Mouse (Mus musculus): ENCODE results near the gene Abca7.

Gene Abca7

DNA sequence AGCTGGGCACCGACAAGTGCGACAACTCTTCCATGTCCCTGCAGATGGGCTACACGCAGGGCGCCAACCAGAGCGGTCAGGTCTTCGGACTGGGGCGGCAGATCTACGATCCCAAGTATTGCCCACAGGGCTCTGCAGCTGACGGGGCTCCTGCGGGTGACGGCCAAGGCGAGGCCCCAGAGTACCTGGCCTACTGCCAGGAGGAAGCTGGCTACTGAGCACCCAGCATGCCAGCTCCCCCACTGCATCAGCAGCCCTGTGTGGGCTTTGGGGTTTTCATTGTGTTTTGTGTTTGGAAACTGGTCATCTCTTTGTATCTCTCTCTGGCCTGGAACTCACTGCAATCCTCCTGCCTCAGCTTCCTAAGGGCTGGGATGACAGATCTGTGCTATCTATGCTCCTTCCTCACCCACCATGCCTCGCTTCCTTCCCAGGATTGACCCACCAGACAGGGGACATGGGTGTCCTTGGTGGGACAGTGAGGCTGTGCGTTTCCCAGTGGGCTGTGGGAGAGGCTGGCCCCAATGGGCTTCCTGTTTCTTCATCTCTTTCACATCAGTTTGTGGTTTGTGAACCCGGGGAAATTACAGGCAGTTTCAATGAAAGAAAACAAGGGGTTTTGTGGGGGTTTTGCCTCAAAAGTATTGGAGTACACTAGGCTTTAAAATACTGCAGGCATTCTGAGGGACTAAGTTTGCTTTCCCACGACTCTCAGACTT is 1.7 kb upstream of the Abca7 start:
- no peak for DNase-seq (ENCODE audit: low read depth, low spot score)

DNA sequence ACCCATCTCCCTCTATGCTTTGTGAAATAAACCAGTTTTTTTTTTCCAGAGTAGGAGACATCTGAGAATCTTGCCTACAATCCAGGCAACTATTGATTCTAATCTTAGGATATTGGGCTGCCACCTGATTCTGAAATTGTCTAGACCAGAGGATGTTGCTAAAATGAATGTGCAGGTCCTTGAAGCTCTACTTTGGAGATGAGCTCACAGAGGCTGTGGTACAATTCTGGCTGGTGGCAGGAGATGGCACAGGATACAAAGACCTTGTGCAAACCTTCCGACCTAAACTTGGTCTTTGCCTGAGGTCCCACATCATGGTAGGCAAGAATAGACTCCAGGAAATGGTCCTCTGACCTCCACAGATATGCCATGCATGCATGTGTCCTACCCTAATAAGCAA is 658 bp upstream of the Abca7 start:
- DNase-seq (ENCODE audit: low read depth, low spot score) = no peak

DNA sequence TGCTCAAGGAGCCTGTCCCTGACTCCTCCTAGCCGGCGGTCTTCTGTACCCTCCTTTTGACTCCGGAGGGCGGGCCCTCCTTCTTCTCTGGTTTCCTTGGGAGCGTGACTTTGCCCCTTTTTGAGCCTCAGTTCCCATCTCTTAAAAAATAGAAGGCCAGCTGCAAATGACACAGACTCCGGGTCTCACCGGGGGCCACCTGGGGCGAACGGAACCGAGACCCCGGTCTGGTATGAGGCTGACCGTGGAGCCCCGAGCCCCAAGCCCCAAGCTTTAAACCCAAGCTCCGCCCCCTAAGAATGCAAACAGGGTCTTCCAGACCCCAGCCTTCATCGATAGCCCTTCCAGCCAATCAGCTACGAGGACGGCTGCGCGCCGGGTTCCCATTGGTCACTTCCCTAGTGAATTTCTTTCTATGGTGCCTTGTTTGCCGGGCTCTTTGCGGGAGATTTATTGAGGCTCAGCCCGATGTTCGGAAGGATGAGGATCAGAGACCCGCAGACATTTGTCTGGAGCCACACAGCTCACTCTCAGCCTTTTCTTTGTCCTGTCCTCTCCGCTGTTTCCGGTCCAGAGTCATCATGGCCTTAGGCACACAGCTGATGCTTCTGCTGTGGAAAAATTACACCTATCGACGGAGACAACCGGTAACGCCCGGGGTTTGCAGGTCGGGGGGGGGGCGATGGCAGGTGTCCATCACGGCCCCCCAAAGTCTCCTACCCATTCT is 903 bp downstream of the Abca7 start:
- DNase-seq (ENCODE audit: low read depth, low spot score) = no peak

DNA sequence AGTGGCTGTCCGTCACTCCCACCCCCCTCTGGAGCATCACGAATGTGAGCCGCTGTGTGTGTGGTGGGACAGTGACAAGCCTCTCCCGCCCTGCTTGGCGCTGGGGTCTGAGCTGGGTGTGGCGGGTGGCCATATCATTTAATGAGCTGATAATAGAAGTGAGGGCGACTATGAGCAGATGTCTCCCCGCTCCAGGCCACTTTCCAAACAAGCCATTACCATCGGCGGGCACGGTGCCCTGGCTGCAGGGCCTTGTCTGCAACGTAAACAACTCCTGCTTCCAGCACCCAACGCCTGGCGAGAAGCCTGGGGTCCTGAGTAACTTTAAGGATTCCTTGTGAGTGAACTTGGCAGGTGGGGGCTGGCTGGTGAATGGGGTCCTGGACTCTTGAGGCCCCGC is 1.5 kb downstream of the Abca7 start:
- no peak for DNase-seq (ENCODE audit: low read depth, low spot score)

DNA sequence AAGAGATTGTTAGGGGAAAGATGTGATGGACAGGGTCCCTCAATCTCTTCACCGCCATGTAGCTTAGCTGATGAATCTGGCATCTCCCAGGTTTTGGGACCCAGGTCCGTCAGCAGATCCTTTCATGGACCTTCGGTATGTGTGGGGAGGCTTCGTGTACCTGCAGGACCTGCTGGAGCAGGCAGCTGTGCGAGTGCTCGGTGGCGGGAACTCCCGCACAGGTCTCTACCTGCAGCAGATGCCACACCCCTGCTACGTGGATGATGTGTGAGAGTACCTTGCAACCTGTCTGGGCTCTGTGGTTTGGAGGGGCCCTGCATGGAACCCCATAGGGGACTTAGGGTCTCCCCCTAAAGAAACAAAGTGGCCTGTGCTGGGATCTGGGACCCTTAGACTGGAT is 5.7 kb downstream of the Abca7 start:
- no peak for DNase-seq (ENCODE audit: low read depth, low spot score)

DNA sequence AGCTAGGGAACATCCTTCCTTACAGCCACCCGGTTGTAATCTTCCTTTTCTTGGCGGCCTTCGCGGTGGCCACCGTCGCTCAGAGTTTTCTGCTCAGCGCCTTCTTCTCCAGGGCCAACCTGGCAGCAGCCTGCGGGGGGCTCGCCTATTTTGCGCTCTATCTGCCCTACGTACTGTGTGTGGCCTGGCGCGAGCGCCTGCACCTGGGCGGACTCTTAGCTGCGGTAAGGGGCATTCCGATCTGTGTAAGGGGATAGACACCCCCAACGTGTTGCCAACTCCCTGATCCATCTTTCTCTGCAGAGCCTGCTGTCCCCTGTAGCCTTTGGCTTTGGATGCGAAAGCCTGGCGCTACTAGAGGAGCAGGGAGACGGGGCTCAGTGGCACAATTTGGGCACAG is 6.5 kb downstream of the Abca7 start:
- no peak for DNase-seq (ENCODE audit: low read depth, low spot score)

DNA sequence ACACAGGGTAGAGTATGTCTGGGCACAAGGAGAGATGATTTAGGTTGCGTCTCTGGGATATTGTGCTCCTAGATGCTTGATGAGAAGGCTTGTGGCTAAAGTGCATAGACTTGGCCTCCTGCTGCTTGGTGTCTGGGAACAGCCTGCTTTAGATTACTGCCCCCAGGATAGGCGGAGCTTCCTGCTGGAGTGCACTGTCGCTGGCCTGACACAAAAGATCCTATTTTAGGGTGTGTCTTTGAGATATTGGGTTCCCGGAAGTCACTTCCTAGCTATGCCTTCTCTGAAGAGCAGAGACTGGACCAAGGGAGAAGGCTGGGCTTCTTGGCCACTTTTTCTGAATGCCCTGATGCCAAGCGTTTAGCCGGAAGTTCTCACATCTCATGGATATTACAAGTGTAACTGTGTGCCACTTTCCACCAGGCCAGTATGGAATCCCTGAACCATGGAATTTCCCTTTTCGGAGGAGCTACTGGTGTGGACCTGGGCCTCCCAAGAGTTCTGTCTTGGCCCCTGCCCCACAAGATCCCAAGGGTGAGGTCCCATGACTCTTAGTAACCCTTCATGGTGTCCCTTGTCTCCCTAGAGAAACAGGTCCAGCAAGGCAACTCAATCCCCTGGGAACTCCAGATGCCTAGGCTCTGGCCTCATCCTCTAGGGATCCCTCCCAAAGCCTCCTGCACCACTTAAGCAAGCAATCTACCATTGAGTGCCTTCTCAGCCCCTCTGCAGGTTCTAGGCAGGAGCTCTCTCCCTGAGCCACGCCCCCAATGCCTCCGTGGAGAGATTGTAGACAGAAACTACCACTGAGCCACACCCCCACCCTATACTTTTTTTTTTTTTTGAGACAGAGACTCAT is 7.3 kb downstream of the Abca7 start:
- no peak for DNase-seq (ENCODE audit: low read depth, low spot score)

DNA sequence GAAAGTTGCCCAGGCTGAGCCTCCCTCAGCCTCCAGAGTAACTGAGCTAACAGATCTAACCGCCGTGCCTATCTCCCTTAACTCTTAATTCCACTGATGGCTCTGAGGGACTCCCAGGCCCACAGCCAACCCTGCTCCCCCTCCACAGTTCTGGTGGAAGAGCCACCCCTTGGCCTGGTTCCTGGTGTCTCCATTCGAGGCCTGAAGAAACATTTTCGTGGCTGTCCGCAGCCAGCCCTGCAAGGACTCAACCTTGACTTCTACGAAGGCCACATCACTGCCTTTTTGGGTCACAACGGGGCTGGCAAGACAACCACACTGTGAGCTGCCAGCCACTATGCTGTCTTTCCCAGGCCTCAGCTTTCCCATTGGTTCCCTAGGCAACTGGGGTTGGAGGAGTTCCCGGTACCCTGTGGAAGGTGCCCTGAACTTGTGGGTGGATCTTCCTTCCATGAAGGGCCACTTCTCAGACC is 8.0 kb downstream of the Abca7 start:
- DNase-seq (ENCODE audit: low read depth, low spot score) = no peak

DNA sequence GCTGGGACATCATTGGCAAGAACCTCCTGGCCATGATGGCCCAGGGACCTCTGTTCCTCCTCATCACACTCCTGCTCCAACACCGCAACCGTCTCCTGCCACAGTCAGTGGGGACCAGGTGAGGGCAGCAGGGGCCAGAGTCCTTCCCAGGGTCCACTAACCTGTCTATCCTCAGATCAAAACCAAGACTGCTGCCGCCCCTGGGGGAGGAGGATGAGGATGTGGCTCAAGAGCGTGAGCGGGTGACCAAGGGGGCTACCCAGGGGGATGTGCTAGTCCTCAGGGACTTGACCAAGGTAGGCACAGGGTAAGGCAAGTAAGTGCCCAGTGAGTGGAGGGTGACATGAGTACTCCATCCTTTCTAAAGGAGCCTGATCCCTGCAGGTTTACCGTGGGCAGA is 15.4 kb downstream of the Abca7 start:
- DNase-seq (ENCODE audit: low read depth, low spot score) = no peak

DNA sequence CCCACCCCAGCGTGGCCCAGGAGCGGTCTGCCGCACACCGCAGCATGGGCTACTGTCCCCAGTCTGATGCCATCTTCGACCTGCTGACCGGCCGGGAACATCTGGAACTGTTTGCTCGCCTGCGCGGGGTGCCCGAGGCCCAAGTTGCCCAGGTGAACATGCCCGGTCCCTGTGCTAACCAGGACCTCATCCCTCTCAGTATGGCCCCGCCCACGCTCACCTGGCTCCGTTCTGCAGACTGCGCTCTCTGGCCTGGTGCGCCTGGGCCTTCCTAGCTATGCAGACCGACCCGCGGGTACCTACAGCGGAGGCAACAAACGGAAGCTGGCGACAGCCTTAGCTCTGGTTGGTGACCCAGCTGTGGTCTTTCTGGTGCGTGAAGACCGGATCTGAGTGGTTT is 17.3 kb downstream of the Abca7 start:
- DNase-seq (ENCODE audit: low read depth, low spot score) = no peak

DNA sequence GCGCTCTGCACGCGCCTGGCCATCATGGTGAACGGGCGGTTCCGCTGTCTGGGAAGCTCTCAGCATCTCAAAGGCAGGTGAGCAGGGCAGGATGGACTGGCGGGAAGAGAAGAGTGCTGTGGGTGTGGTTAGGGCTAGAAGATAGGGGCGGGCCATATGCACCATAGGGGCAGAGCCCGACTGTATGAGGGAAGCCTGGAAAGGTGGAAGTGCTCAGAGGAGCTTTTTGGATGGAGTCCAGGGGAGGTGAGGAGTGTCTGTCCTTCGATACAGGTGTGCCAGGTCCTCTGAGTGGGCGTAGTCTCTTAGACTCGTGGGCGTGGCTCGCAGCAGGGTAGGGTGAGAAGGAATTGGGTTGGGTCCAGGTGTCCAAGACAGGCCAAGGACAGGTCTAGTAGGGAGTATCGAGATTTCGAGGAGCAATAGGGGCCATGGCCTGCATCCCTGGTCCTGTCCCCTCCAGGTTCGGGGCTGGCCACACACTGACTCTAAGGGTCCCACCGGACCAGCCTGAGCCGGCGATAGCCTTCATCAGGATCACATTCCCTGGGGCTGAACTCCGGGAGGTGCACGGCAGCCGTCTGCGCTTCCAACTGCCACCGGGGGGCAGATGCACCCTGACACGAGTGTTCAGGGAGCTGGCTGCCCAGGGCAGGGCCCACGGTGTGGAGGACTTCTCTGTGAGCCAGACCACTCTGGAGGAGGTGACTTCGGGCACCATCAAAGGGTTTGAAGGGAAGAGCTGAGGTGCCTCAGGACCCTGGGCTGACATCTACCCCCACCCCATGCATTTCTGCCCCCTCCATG is 18.4 kb downstream of the Abca7 start:
- DNase-seq (ENCODE audit: low read depth, low spot score) = no peak

DNA sequence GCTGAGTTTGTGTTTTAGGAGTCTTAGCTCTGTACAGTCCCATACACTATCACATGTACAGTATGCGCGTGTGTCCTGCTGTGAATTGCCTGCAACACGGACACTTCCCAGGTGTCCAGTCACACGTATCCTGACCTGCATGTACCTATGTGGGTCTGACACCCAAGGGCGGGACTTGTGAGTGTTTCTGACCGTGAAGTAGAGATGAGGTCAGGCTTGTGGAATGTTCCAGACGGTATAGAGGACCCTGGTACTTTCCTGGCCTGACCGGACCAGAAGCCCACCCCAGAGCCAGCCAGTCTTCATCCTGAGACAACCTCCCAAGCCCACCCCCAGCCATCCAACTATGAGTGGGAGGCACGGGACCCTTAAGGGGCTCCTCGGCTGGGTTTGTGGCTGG is 19.3 kb downstream of the Abca7 start:
- DNase-seq (ENCODE audit: low read depth, low spot score) = no peak

DNA sequence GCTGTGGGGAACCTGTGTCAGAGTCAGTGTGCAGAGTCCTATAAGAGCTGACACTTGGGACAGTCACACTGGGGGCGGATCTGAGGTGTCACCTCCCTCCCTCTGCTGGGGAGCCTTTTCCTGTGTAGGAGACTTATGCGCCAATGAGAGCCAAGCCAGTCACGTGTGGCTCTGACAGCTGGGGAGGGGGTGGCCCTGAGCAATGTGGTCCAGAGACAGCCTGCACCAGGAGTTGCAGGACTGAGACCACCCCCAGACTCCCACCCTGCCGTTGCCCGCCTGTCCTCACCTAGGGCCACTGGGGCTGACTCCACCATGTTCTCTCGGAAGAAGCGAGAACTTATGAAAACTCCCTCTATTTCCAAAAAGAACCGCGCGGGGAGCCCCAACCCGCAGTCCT is 20.2 kb downstream of the Abca7 start, which contains the start of gene Arhgap45:
Gene Arhgap45 (plus strand): TSS at position 143 of the 400 bp plus-strand sequence.
- DNase-seq (ENCODE audit: low read depth, low spot score) = peak; percentile 59

DNA sequence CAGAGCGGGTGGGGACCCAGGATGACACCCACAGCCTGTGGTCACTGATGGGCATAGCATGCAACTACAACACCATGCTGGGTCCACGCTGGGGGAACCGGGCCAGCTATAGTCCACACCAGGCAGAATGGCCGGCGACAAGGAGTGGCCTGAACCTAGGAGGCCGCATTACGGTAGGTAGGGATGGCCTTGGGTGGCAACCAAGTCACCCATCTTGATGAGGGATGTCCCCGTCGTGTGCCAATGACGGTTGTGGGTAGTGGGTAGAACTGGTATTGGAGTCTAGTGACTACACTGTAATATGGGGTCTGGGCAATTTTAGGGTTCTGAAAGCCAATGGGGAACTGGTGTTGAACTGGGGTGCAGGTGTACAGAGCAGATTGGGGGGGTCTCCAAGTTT is 20.6 kb downstream of the Abca7 start:
- DNase-seq (ENCODE audit: low read depth, low spot score) = no peak

DNA sequence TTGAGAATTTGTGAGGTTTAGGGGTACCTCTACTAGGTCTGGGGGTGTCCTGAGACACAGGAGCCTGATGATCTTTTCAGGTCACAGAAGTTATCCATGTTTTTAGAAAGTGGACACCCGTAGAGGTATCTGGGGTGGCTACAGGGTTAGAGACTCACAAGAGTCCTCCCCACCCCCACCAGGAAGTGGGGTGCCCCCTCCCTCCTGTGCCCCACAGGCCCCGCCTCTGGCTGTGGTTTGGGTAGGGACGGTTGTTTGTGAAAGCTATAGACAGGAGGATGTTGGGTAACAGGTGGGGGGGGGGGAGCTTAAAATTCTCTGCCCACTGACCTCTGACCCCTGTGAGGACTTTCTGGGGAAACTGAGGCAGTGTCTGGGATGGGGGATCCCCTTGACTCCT is 21.1 kb downstream of the Abca7 start:
- peak; percentile 52 for DNase-seq (ENCODE audit: low read depth, low spot score)

DNA sequence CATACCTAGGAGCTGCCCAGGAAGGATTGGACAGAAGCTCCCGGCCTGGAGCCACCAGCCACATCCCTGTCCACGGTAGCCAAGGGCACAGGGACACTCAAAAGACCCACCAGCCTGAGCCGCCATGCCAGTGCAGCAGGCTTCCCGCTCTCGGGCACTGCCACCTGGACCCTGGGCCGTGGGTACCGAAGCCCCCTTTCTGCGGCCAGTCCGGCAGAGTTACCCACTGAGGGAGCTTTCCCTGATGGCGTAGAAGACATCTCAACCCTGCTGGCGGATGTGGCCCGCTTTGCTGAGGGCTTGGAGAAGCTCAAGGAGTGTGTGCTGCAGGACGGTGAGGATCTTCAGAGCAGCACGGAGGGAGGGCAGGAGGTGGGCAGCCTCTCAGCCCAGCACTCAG is 21.5 kb downstream of the Abca7 start:
- no peak for DNase-seq (ENCODE audit: low read depth, low spot score)

DNA sequence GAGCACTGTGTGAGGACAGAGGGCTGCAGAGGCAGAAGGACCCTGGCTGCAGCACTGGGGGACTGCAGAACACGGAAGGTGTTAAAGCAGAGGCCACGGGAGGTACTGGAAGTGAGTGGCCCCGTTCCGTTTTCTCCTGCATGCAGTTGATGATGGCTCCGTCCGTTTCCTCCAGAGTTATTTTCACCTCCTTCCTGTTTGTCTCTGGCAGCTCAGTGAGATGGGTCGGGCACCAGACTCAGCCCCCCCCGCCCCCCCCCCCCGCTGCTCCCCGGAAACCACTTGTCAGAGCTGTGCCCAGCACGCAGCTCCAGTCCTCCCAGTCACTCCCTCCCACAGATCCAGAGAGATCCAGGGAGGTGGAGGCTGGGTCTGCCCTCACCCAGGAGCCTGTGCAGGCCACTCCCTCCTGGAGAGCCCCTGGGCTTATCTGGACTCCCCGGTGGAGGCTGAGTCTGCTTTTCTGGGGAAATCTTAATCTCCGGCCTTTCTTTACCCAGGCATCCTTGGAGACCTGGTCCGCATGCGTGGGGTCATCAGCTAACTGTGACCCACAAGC is 22.5 kb downstream of the Abca7 start:
- no peak for DNase-seq (ENCODE audit: low read depth, low spot score)

DNA sequence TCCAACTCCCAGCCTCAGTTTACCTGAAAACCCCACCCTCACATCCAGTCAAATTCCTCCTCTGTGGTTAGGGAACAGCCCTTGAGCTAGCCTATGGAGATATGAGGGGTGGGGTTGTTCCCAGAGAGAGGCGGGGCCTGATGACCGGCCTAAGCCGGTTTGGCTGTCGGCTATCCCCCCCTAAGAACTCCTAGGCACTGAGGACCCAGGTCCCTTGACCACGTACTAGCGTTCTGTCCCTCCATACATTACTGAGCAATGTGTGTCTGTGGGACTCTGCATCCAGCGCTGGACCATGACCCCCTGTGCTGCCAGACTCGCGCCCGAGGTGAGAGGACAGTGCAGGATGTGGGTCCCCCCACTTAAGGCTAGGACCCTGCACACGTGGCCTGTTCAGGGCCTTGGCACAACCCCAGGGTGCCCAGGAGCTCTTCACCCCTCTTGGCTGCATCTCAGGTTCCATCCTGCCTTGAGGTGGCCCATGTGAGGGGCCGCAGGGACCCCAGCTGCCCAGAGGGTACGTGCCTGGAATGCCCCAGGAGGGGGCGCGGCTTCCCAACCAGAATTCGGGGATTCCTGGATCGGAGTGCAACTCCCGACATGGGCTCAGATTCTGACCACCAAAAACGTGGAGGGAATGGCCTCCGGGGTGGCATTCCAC is 23.3 kb downstream of the Abca7 start:
- DNase-seq (ENCODE audit: low read depth, low spot score) = no peak

DNA sequence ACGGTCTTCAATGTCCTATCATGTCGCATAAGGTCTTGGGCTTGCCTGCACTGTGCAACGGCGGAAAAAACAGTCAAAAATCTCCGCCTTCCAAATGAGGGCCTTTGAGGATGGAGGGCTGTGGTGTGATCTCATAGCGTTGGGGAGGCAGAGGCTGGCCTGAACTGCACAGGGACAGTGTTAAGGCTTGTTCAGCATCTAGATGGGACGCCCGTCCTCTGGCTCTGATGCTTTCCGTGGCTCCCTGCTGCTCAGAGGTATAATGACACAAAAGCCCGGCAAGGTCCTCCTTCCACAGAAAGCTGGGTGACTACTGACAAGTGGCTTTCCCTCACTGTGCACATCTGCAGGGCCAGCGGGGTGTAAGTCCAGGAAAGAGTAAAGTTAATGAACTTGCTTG is 23.9 kb downstream of the Abca7 start:
- DNase-seq (ENCODE audit: low read depth, low spot score) = no peak

DNA sequence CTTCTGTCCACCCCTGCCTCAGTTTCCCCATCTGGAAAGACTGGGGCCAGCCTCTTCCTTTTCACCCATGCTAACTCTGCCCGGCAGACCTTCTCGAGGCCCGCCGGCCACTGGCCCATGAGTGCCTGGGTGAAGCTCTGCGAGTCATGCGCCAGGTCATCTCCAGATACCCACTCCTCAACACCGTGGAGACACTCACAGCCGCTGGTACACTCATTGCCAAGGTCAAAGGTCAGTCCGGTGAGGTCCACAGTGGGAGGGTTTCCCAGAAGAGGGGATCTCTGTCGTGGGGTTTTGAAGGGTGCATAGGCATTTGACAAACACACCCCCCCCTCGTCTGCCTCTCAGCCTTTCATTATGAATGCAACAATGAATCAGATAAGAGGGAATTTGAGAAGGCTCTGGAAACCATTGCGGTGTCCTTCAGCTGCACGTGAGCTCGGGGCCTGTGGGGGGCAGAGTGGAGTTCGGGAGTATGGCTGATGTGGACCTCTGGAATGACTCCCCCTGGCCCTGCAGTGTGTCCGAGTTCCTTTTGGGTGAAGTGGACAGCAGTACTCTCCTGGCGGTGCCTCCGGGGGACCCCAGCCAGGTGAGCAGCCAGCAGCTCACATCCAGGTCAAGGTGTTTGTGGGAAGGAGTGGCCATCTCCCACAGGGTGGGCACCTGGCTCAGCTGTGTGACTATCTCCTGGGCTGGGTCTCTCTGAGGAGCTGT is 24.5 kb downstream of the Abca7 start:
- DNase-seq (ENCODE audit: low read depth, low spot score) = no peak
